Mouse (Mus musculus) left cerebral cortex, postnatal 14 days (tissue): ENCODE results near the gene Hivep3. TPM values are rescaled to one million over a fixed set of nuclear protein-coding genes. Genes with fewer than 3 reads are reported as not detected.
A peak's percentile ranks its signal among the peaks of the same experiment; 100 is the strongest.

Experiments used
- DNase-seq, 2 experiments: peaks; one replicate each; pipeline ENCODE4 v3.0.0; 2021 to 2022; ENCODE audit warnings: low spot score in 2 of 2, mixed read lengths in 1 of 2
- intact Hi-C: fragments of 180-260 bp; cut with DNase I; formaldehyde crosslinking; loops from one replicate; pipeline ENCODE4 v1.15.1; 2025
- total RNA-seq, 2 experiments: library from RNA; stranded (reverse); gene quantifications; 2 replicates each; pipeline ENCODE4 v1.2.3; 2021

The Hivep3 gene
- total RNA-seq, 2 experiments from 2014 or later = 65.4 to 79.8 TPM

DNA sequence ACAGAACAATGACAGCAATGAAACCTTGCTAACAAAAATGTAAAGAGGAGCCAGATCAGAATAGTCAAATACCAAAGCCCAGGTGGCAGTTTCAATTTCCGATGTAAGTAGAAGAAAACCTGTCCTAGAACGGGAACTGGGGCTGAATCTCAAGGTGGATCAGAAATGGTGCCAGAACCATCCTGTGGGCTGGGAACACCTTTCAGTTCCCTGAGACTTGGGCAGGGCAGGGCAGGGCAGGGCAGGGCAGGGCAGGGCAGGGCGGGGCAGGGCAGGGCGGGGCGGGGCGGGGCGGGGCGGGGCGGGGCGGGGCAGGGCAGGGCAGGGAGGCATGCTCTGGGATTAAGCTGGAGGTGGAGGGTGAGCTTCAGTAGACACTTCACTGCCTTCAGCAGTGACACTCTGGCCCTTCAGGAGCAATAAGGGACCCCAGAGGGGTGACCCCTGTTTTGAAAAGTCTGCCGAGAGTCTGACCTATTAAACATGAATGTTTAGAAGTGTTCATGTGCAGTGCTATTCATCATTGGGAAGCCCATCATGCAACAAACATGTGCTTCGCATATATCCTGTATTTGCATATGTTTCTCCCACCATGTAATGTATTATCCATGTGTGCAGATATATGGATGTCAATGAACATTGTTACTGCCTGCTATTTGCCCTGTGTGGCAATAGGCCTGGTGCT lies 80.1 kb downstream of the Hivep3 start:
- no peak for DNase-seq
- intact Hi-C loops = loop anchor here (5.0 to 10.0 kb wide), 3 partner anchors 81 to 314 kb away; partner anchors contain the start of gene Hivep3

DNA sequence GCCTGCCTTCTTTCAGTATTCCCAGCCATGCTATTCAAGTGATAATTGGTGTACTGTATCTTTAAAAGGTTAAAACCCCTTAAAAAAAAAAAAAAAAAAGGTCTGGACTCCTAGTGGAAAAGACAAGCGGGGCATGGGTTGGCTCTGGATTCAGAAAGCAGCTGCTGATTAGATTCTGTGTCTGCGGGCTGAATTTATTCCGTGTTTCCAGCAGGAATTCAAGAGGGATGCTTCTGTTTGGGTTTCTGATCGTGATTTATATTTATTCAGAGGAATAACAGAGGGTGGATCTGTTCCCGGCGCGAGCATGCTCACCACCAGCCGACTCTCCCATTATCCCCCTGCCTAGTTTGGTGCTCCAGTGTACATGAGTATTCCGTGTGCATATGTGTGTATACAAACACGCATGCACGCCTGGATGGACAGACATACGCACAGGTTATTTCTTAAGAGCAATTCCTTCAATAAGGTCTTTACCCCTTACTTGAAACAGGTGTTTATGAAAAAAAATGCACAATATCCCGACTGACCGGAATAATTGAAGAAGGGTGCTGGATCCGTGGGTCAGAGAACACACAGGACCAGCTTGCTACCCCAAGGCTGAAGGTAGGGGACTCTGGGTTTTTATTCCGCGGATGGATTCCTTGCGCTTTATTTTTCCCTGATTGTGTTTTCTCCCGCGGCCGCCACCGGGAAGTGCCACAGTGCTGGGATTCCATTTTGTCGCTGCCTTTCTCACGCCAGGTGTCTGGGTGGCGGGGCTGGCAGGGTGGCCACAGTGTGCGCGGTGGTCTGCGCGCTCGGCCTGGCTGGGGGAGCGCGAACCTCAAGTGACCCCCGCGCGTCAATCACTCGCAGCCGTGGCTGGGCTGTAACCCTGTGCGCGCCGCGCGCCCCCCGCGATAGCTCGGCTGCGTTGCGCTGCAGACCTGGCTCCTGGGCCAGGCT lies 80.9 kb downstream of the Hivep3 start:
- intact Hi-C loops = loop anchor here (5.0 to 10.0 kb wide), 4 partner anchors 63 to 313 kb away; partner anchors contain the start of gene Hivep3
- DNase-seq = peak; percentile 63 to 72

DNA sequence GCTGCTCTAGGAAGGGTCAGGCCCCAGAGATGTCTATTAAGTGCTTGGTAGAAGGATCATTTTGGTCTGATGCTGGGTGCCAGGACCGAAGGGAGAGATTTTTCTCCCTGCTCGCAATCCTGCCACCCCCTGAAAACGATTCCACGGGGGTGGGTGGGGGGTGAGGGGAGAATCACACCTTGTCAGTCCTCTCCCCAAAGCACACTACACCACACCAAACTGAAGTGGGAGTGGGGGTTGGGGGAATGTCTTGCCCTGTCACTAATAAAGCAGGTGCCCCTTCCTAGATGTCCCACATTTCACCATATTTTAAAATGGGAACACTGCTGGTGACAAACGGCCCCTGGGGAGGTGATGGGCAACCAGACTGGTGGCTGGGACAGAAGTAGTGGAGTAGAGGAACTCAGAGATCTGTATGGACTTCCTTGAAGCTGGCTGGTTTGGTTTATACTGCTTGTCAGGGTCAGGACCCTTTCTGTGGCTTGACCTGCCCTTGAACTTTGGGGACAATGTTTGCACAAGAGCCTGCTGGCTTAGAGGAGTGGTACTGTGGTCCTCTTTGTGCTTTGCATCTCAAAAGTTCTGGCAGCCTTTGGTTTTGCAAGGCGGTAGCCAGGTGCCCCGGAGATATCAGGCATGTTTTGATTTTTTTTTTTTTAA lies 81.7 kb downstream of the Hivep3 start:
- DNase-seq = no peak
- intact Hi-C loops = loop anchor here (5.0 to 10.0 kb wide), 2 partner anchors 62 to 220 kb away; no protein-coding TSS in a partner anchor

DNA sequence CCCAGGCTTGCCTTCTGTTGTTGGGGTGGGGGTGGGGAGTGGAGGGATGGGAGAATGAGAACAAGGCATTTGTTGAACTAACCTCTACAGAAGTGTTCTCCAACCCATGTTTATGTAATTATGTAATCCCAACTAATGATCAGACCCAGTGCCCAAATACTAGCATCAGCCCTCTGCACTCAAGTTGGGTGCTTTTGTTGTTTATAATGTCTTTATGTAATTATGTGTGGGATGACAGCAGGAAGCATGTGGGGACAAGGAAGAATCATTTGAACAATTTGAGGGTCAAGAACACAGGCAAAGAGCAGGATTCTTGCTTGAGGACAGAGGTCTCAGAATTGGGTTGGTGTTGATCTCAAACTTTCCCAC lies 82.2 kb downstream of the Hivep3 start:
- no peak for DNase-seq
- intact Hi-C loops = loop anchor here (5.0 to 10.0 kb wide), 2 partner anchors 62 to 219 kb away; no protein-coding TSS in a partner anchor

DNA sequence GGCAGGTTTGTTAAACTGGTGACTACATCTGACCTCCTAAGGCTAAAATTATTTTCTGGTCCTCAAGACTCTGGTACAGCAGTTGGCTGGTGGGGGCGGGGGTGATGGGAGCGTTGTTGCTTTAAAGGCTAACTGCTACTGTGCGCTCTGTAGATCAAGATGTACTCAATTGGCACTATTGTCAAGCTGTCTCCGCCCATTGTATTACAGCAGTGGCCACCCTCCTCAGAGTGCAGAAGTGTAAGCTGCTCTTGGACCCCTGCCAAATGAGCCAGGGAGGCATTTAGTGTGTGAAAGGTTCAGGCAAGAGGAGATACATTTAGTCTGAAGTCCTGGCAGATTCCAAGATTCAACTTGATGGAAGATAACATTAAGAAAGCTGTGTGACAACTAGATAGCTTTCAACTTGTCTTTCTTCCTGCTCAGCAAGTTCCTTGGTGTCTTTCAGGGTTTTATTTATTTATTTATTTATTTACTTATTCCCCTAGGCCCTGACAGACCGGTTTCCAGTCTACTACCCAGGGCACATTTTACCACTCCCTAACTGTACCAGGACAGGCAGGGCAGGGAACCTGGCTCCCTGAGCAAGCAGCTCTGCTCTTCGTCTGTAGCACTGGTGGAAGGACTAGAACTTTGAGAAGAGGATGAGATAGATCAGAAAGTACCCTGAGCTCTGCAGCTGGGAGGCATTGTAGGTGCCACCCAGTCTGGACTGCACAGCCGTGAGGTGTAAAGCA lies 83.2 kb downstream of the Hivep3 start:
- intact Hi-C loops = loop anchor here (5.0 to 10.0 kb wide), 2 partner anchors 61 to 218 kb away; no protein-coding TSS in a partner anchor
- peak in 1 of 2 experiments; percentile 44 for DNase-seq

DNA sequence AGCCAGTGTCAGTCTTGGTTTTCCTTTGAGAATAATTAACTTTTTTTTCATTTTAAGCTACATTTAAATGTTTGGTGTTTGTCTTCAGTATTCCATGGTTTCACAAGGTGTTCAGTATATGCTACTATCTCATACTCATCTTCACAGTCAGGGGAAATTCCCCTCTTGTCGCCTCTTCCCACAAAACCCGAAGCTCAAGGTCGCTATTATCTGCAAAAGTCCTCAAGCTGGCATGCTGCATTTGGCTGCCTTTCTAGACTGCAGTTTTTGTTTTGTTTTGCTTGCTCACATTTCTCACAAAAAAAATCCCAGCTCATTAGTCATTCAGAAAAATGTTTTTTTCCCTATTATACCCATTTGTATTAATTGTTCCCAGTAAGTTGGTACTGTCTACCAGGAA lies 92.4 kb downstream of the Hivep3 start:
- intact Hi-C loops = no loop called here
- DNase-seq = no peak

DNA sequence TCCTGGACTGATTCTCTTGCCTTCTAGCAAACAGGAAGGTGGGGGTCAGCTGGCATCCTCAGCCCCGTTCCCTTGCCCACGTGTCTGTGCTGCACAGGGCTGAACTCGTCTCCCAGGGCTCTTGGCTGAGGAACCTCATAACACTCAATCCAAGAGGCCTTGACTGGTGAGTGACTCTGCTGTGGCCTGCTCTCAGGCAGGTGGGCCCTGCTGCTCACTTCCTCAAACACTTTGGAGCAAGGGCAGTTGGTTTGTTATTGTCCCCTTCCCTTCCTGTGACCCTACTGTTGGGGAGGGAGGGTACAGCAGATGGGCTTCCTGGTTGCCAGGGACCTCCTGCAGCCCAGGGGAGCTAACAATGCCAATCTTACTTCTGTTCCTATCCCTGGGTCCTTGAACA lies 94.8 kb downstream of the Hivep3 start:
- no peak for DNase-seq
- intact Hi-C loops = no loop called here

DNA sequence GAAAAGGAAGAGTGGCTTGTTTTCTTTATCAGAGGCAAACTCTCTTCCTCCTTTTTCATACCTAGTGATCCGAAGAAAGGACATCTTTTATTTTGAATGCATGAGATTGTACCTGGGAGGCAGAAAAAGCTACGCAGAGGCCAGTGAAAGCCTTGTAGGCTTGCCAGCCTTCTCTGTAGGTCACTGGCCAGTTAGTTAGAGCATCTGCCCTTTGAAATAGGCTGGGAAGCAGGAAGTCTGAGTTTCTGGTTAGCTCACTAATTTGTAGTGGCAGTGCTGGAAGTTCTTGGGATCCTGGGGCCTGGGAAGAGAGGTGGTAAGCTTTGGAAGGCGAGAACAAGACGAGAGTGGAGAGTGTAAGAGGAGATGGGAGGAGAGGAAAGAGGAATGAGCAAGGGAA lies 95.4 kb downstream of the Hivep3 start:
- DNase-seq = no peak
- intact Hi-C loops = no loop called here

DNA sequence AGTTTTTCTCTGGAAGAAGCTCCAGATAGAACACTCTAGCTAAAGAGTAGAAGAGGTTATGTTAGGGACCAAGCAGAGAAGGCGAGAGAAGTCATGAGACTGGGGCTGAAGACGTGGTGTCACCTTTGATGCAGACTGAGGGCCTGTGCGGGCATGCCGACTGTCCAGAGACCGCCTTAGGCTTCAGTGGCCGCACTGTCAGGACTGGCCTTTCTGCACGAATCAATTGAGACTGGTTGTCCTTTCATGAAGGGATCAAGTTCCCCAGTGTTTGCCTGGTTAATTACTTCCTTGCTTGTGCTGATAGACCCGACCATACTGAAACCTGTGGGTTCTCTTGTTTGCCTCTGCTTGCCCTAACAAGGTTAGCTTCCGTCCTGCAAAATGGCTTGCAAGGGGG lies 99.7 kb downstream of the Hivep3 start:
- no peak for DNase-seq
- intact Hi-C loops = no loop called here

DNA sequence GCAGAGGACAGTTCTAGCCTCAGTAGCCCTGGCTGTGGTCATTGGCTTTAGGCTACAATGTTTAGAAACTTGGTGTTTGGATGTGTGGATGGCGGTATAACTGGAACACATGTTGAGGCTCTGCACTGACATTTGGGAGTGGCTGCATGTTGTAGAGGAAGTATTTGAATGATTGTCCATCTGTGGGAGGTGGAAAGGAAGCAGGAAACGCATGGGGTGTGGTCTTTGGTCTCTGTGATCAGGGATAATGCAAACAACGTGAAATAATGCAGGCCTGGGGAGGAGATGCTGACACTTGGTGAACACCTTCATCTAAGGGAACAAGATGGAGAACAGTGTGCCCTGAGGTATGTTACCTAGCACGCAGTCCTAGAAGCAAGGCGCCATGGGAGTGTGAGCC lies 100.3 kb downstream of the Hivep3 start:
- intact Hi-C loops = no loop called here
- no peak for DNase-seq

DNA sequence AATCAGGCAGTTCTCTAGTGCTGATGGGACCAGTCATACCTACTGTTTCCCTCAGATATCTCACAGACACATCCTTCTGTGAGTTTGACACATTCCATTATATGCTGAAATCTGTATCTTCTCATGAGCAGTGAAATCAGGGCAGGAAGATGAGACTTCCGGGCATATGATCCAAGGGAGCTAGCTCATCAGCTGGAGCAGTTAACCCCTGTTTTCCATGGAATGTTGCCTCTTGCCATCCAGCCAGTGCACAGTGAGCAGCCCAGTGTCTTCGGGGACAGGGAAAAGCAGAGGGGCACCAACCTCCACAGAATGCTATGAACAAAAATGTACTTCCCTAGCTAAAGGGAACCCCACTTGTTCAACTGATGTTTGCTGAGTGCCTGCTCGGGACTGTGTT lies 102.6 kb downstream of the Hivep3 start:
- DNase-seq = no peak
- intact Hi-C loops = no loop called here

DNA sequence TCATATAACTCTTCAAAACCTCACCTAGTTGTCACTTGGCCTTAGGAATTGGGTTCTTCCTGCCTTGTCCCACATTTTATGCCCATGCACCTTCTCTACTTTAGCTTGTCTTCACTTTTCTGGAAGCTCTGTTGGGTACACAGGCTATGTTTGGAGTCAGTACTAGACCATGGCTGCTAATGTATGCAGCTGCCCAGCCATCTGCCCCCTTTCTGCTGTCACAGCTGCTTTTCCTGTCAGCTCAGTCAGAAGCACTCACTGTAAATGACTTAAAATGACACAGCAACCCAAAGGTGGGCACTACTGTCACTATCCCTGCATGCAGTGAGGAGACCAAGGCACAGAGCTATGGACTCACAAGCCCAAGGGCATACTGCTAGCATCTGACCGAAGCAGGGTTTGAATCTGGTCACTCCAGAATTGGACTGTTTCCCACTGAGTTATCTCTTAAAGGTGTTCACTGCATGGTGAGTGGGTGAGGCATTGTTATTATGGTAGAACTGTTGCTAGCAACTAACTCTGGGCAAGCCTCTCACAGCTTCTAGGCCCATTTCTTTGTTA lies 104.0 kb downstream of the Hivep3 start:
- DNase-seq = peak in 1 of 2 experiments; percentile 38
- intact Hi-C loops = no loop called here

DNA sequence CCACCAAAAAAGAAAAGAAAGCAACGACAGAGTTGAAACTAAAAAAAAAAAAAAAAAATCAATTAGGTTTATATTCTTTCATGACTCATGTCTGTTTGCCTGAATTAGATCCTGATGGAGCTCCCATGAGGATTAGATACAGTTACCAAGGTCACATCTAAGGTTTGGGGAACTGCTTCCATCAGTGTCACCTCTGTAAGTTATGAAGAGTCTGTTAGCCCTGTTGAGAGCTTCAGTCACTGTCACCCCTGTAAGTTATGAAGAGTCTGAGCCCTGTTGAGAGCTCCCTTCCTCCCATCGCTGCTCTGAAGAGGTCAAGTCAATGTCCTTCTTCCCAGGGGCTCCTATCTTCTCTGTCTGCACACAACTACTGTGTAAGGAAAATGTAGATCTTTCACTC lies 104.7 kb downstream of the Hivep3 start:
- DNase-seq = no peak
- intact Hi-C loops = no loop called here

DNA sequence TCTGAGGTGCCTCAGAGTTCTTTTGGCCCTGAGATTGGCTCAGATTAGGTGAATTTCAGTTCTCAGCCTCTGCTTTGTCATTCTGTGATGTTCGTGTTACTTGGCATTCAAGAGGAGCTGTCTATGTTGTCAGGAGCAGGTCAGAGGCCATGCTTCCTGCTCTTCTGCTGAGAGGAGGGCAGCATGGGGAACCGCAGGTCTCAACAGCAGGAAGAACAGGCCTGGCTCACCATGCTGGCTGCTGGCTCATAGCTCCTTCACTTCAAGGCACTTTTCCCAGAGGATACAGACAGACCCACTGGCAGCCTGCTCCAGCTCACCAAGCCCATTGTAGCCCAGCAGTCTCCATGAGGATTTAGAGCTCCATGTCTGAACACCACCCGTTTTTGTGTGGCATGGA lies 109.7 kb downstream of the Hivep3 start:
- intact Hi-C loops = no loop called here
- DNase-seq = no peak

DNA sequence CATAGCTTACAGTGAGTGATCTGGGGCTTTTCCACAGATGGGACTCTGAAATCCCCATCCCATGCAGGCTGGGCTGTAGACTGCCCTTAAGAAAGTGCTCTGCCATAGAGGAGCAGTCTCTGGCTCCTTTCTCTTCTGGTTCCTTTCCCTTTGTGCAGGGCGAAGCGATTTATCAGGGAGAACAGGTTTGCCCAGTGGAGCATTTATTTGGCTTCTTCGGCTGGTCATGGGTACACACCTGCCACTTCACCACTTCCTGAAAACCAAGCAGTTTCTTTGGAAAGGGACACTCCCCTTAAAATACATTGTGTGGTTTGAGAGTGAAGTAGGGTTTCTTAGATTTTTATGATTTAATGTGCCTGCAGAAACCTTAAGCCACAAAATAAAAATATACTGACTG lies 110.7 kb downstream of the Hivep3 start:
- intact Hi-C loops = no loop called here
- no peak for DNase-seq

DNA sequence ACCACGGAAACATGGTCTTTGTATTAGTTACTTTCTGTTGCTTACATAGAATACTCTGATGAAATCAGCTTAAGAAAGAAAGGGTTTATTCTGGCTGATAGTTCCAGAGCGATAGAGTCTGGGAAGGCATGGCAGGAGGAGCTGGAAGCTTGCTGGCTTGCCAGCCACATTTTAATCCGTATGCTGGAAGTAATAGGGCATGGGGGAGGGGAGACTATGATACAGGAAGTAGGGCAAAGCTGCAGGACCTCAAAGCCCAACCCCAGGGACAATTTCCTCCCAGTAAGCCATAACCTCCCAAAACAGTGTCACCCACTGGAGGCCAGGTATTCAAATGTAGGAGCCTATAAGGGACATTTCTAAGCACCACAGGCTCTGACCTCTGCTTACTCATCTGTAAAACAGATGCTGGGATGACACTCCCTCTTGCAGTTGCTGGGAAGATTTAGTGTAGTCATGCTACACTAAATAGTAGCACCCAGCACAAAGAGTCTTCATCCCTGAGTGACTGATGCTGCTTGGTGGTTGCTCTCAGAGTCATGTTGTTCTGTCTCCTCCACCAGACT lies 112.1 kb downstream of the Hivep3 start:
- DNase-seq = no peak
- intact Hi-C loops = no loop called here

DNA sequence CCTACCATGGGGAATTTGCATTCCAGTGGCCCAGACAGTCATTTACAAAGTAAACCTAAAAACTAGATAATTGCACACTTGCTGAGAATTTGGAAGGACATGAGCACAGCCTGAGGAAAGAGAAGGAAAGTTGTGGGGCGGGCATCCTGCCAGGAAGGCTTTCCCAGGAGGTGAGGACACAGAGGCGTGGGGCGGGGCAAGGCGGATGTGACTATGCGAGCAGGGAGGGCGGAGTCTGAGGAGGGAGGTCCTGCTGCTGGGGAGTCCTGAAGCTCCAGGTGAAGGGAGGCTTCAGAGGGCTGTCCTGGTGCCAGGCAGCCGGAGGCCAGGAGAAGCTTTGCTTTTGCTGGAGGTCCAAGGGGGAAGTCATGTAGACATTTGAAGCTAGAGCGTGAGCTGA lies 118.9 kb downstream of the Hivep3 start:
- DNase-seq = no peak
- intact Hi-C loops = no loop called here

DNA sequence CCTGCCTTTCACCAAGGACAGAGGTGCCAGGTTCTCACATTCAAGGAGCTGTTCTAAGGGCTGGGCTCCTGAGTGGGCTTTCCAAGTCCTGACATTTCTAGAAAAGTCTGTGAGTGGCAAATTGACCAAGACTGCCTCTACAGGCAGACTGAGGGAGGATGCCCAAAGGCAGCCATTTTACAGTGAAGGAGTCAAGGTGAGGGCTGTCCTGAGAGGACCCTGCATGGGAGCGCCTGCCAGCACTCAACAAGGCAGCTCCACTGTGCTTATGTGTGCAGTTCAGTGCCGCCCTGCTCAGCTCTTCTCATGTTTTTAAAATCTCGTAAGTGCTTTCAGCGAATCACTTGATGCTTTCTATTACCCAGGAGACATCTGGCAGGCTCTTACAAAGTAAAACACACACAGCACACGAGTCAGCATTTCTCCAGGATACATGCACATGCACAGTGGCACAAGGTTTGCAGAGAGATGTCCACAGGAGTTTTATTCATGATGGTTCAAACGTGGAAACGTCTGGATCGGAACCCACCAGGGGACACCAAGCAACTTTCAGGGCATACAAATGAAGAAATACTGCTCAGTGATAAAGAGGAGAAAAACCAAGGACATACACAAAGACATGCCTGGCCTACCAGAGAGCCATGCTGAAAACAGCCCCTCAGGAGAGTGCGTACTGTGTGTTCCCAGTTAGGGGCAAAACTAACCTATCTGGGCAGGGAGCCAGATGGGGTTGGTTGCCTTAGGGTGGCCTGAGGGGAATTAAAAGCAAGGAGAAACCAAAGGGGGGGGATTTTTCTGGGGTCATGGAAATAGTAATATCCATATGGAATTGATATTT lies 120.9 kb downstream of the Hivep3 start:
- intact Hi-C loops = no loop called here
- DNase-seq = no peak
